Mouse (Mus musculus): Measurements from ENCODE around the gene Vmn1r32.

Gene Vmn1r32

DNA sequence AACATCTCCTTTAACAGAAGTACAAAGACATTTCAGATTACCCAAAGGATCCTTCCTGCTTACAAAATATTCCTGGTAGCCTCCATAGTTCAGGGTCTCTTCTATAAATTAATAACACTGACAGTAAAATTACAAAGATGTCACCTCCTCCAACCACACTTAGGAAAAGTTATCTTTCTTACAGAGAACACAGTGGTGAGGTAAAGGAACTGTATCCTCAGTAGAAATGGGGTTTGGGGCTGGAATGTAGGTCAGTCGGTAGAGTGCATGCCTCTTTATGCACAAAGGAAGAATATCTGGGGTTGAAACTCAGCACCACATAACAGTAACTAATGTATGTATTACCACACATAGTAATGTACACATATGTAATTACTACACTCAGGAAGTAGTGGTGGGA lies at the start of gene Vmn1r32:
Gene Vmn1r32, minus strand, starts transcription at position 101 of the 400 bp plus-strand sequence.
- no peak for DNase-seq (ENCODE audit: low spot score)

DNA sequence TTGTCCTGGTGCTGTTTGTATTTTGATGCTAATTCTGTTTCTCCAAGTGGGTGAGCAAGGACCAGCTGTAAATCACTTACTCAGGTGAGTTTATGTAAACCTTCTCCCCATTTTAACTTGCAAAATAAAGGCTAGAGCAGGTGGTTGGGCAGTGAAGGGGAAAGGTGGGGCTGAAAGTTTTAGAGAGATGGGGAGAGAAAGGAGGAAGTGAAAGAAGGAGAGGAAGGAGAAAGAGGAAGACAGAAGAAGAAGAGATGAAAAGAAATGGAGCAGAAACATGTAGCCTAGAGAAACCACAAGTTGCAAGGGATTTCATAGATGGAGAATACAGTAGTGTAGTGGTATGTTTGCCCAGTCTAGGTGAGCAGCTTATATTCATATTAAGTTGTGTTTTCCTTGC lies 35.9 kb upstream of the Vmn1r32 start:
- DNase-seq (ENCODE audit: low spot score) = peak; percentile 2

DNA sequence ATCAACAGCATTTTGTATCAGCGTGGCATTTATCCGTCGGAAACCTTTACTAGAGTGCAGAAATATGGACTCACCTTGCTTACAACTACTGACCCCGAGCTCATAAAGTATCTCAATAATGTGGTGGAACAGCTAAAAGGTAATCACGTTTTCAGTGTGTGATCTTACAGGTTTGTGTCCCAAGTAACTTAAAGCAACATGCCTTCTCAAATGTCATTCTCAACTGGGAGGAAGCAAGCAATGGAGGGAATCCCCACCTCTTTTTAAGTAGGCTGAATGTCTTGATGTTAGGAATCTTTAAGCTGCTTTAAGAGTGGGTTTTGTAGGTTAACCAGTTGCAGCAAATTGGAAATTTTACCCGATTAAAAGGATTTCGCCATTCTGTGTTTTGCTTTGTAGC lies 23.9 kb downstream of the Vmn1r32 start:
- DNase-seq (ENCODE audit: low spot score) = no peak

DNA sequence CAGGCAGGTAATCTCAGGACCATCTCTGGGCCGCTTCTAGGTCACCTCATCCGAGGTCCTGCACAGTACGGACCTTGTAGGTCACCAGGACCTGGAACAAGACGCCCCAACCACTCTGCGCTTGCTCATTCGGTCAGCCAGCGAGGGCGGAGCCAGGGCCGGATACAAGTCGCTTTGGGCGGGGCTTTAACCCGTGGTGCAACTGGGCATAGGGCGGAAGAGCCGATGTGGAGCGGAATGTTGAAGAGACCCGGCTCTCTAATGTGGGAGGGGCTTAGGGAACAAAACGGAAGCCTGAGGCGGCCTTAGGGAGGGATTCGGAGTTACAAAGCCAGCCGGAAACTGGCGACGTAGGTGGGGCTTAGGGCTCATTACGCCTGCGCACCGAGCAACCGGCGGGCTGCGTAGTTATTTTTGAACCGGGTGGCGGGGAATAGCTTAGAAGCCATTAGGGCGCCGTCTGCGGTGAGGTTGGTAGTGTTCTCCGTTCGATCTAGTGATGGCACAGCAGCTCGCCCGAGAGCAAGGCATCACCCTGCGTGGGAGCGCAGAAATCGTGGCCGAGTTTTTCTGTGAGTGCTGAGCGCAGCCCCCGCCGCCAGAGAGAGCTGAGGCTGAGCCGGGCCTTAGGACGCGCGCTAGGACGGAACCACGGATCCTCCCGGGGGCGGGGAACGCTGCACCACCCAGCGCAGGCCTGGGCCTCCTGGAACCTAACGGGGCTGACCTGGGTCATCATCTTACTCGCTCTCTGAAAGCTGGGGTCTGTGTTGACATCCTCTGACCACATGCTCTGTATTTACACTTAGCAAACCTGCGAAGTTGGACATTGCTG lies 24.7 kb downstream of the Vmn1r32 start, which contains the start of gene Mad2l1:
Gene Mad2l1, plus strand, starts transcription at position 363 of the 835 bp plus-strand sequence.
- peak; percentile 99 for DNase-seq (ENCODE audit: low spot score)

- DNase-seq (ENCODE audit: low spot score) = no peak
Measured at GRCm38 (mm10) chr6:66534366-66534941, 25.4 kb downstream of the Vmn1r32 start.

- peak; percentile 61 for DNase-seq (ENCODE audit: low spot score)
Measured at GRCm38 (mm10) chr6:66533241-66533640, 26.7 kb downstream of the Vmn1r32 start.

- no peak for DNase-seq (ENCODE audit: low spot score)
Measured at GRCm38 (mm10) chr6:66528386-66528785, 31.5 kb downstream of the Vmn1r32 start.

DNA sequence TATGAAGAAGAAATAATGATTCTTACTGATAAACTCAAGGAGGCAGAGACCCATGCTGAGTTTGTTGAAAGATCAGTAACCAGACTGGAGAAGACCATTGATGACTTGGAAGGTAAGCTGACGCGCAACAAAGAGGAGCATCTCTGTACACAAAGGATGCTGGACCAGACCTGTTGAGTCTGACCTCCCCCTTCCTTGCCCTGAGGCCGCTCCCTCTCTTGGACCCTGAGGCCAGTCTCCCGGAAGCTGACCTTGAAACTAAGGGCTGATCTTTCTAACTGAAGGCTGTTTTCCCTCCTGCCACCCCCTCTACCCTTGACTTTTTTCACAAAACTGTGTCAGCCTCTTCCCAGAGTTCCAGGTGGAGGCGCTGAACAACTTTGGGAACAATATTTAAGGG lies 43.5 kb downstream of the Vmn1r32 start:
- no peak for DNase-seq (ENCODE audit: low spot score)
